Mouse (Mus musculus) kidney, adult 2 months (tissue): ENCODE measurements around the gene Zfp212. TPM values are rescaled to one million over a fixed set of nuclear protein-coding genes. Genes with fewer than 3 reads are reported as not detected.

Experiments
- DNase-seq: peaks from one replicate; pipeline ENCODE4 v3.0.0; 2021
- H3K27ac ChIP-seq: fragments of 200-500 bp; 2 replicates; pipeline ENCODE4 v1.5.1; 2012; ENCODE audit warnings: low read depth, low read length, control low read depth, inconsistent platforms; ENCODE audit not compliant: insufficient read depth
- H3K27me3 ChIP-seq: fragments of 200-500 bp; replicated peaks from 2 replicates; pipeline ENCODE4 v1.6.1; 2012; ENCODE audit warnings: mild to moderate bottlenecking, moderate library complexity, low read length, inconsistent platforms; ENCODE audit not compliant: control insufficient read depth, insufficient read depth
- H3K36me3 ChIP-seq: fragments of 200-500 bp; 2 replicates; pipeline ENCODE4 v1.6.1; 2012; ENCODE audit warnings: mild to moderate bottlenecking, moderate library complexity, low read length, inconsistent platforms; ENCODE audit not compliant: control insufficient read depth, insufficient read depth
- H3K4me1 ChIP-seq: fragments of 200-500 bp; 2 replicates; pipeline ENCODE4 v1.6.1; 2011; ENCODE audit warnings: low read length; ENCODE audit not compliant: control insufficient read depth, insufficient read depth
- H3K4me3 ChIP-seq: fragments of 200-500 bp; 2 replicates; pipeline ENCODE4 v1.5.1; 2011; ENCODE audit warnings: mild to moderate bottlenecking, low read depth, low read length, control low read depth; ENCODE audit not compliant: insufficient read depth
- CTCF ChIP-seq: fragments of 200-500 bp; conservative IDR thresholded peaks from 2 replicates; pipeline ENCODE4 v1.5.1; 2011; ENCODE audit warnings: low read depth, mild to moderate bottlenecking, control low read depth, low read length, moderate library complexity, mixed read lengths; ENCODE audit not compliant: insufficient read depth, insufficient read length
- POLR2A ChIP-seq: fragments of 200-500 bp; IDR thresholded peaks from one replicate; pipeline ENCODE4 v1.6.1; 2011; ENCODE audit warnings: low read depth, low read length, control low read depth
- WGBS: fragments of 180-500 bp; shearing (Covaris S2); methylation state at CpG from one replicate; pipeline ENCODE4 v1.1.7; 2018; 5-methylcytosine and 5-hydroxymethylcytosine counted together
- polyA plus RNA-seq: library from polyadenylated mRNA; depleted of rRNA; stranded (reverse); fragments of >200 nt; gene quantifications from 2 replicates; pipeline ENCODE4 v1.2.3, GENCODE M21; 2012; rRNA removed

Gene Zfp212
- polyA plus RNA-seq = 8.1 and 8.5 TPM in 2 replicates

GRCm38 (mm10) chr6:47920447-47921340 lies at the start of gene Zfp212:
Gene Zfp212, plus strand, starts transcription at chr6:47920476.
- H3K27ac ChIP-seq = peak within 1 kb of the TSS; percentile 100
- H3K4me1 ChIP-seq = peaks cover 8% of the 10 kb centered on the region; the same call in 1 of the 2 replicates
- TF ChIP-seq POLR2A (no peak), CTCF (peak; percentile 58)
- DNase-seq = peak; percentile 94
- peak within 1 kb of the TSS; percentile 96 for H3K4me3 ChIP-seq
- H3K36me3 ChIP-seq = no peaks in the 10 kb centered on the region
- under 1% methylated on average over 67 of the region's 67 CpGs for WGBS
- H3K27me3 ChIP-seq = no peaks in the 10 kb centered on the region

GRCm38 (mm10) chr6:47872266-47872665 lies 48.0 kb upstream of the Zfp212 start:
- no peaks in the 10 kb centered on the region for H3K4me1 ChIP-seq
- no peak overlapping the region for H3K4me3 ChIP-seq
- no peaks in the 10 kb centered on the region for H3K27me3 ChIP-seq
- no peak for DNase-seq
- TF ChIP-seq POLR2A (no peak), CTCF (no peak)
- peaks cover 2% of the 10 kb centered on the region; the same call in 1 of the 2 replicates for H3K36me3 ChIP-seq
- WGBS = 94% methylated on average over 5 of the region's 5 CpGs
- H3K27ac ChIP-seq = no peak overlapping the region

- peak within 1 kb of the TSS; percentile 95 for H3K4me3 ChIP-seq
- H3K4me1 ChIP-seq = peaks cover 12% of the 10 kb centered on the region; the same call in 1 of the 2 replicates
- DNase-seq = no peak
- WGBS = 6% methylated on average over 9 of the region's 9 CpGs
- TF ChIP-seq POLR2A (no peak), CTCF (no peak)
- no peaks in the 10 kb centered on the region for H3K27me3 ChIP-seq
- no peaks in the 10 kb centered on the region for H3K36me3 ChIP-seq
- H3K27ac ChIP-seq = peak within 1 kb of the TSS; percentile 97
Measured at GRCm38 (mm10) chr6:47877058-47877457, 43.2 kb upstream of the Zfp212 start, which contains the start of gene Zfp282. Gene Zfp282, plus strand, starts transcription at chr6:47877204.

- H3K36me3 ChIP-seq = no peaks in the 10 kb centered on the region
- TF ChIP-seq POLR2A (peak; percentile 48), CTCF (peak; percentile 61)
- H3K27me3 ChIP-seq = no peaks in the 10 kb centered on the region
- H3K4me1 ChIP-seq = peaks cover 12% of the 10 kb centered on the region; the same call in 1 of the 2 replicates
- DNase-seq = peak; percentile 95
- under 1% methylated on average over 71 of the region's 71 CpGs for WGBS
- H3K4me3 ChIP-seq = peak overlapping the region; percentile 95
- peak overlapping the region; percentile 97 for H3K27ac ChIP-seq
Measured at GRCm38 (mm10) chr6:47877461-47878132, 42.7 kb upstream of the Zfp212 start.

GRCm38 (mm10) chr6:47878133-47878514 lies 42.2 kb upstream of the Zfp212 start:
- no peak for DNase-seq
- TF ChIP-seq CTCF = no peak
- no peak for TF ChIP-seq POLR2A
- WGBS = under 1% methylated on average over 11 of the region's 11 CpGs

GRCm38 (mm10) chr6:47878593-47878992 lies 41.7 kb upstream of the Zfp212 start:
- H3K4me1 ChIP-seq = peaks cover 12% of the 10 kb centered on the region; the same call in 1 of the 2 replicates
- 0 out of 2 replicates have a peak overlapping the region, but pooled peaks have one; percentile 21 for H3K27ac ChIP-seq
- no peaks in the 10 kb centered on the region for H3K27me3 ChIP-seq
- no peak for TF ChIP-seq POLR2A
- no peak for TF ChIP-seq CTCF
- no peaks in the 10 kb centered on the region for H3K36me3 ChIP-seq
- H3K4me3 ChIP-seq = peak overlapping the region; percentile 95; the same call in 1 of the 2 replicates
- WGBS = 46% methylated on average over 3 of the region's 3 CpGs
- no peak for DNase-seq

More at GRCm38 (mm10) chr6:47878133-47878514, 42.2 kb upstream of the Zfp212 start:
- no peaks in the 10 kb centered on the region for H3K36me3 ChIP-seq
- peak overlapping the region; percentile 95 for H3K4me3 ChIP-seq
- peaks cover 12% of the 10 kb centered on the region; the same call in 1 of the 2 replicates for H3K4me1 ChIP-seq
- no peaks in the 10 kb centered on the region for H3K27me3 ChIP-seq
- peak overlapping the region; percentile 55 for H3K27ac ChIP-seq

GRCm38 (mm10) chr6:47879049-47879716 lies 41.1 kb upstream of the Zfp212 start:
- no peak overlapping the region for H3K4me3 ChIP-seq

More at GRCm38 (mm10) chr6:47879049-47879716, 41.1 kb upstream of the Zfp212 start:
- TF ChIP-seq POLR2A (no peak), CTCF (no peak)
- H3K27ac ChIP-seq = no peak overlapping the region
- no peaks in the 10 kb centered on the region for H3K36me3 ChIP-seq
- DNase-seq = no peak
- peaks cover 12% of the 10 kb centered on the region; the same call in 1 of the 2 replicates for H3K4me1 ChIP-seq
- H3K27me3 ChIP-seq = no peaks in the 10 kb centered on the region
- 64% methylated on average over 4 of the region's 4 CpGs for WGBS
